Mouse (Mus musculus) olfactory bulb, adult 2 months (tissue): ENCODE measurements around the gene Mreg. TPM values are rescaled to one million over a fixed set of nuclear protein-coding genes. Genes with fewer than 3 reads are reported as not detected.

Source experiments
- H3K27ac ChIP-seq: fragments of 200-500 bp; 2 replicates; pipeline ENCODE4 v1.5.1; 2012; ENCODE audit warnings: low read depth, low read length; ENCODE audit not compliant: insufficient read depth
- H3K4me1 ChIP-seq: fragments of 200-500 bp; 2 replicates; pipeline ENCODE4 v1.6.1; 2012; ENCODE audit warnings: low read length; ENCODE audit not compliant: control insufficient read depth, insufficient read depth
- H3K4me3 ChIP-seq: fragments of 200-500 bp; 2 replicates; pipeline ENCODE4 v1.5.1; 2012; ENCODE audit warnings: mild to moderate bottlenecking, low read depth, low read length, moderate library complexity; ENCODE audit not compliant: insufficient read depth
- CTCF ChIP-seq: fragments of 200-500 bp; IDR thresholded peaks from 2 replicates; pipeline ENCODE4 v1.5.1; 2012; ENCODE audit warnings: low read depth, mild to moderate bottlenecking, low read length, moderate library complexity; ENCODE audit not compliant: insufficient read depth
- POLR2A ChIP-seq: fragments of 200-500 bp; IDR thresholded peaks from 2 replicates; pipeline ENCODE4 v1.6.1; 2012; ENCODE audit warnings: mild to moderate bottlenecking, low read depth, low read length, moderate library complexity; ENCODE audit not compliant: insufficient read depth
- WGBS: fragments of 180-500 bp; shearing (Covaris S2); methylation state at CpG from one replicate; pipeline ENCODE4 v1.1.7; 2018; 5-methylcytosine and 5-hydroxymethylcytosine counted together
- polyA plus RNA-seq: library from polyadenylated mRNA; stranded (reverse); fragments of >200 nt; gene quantifications from 2 replicates; pipeline ENCODE4 v1.2.4, GENCODE M21; 2012; ENCODE audit warnings: low replicate concordance; ENCODE audit not compliant: missing spikeins, insufficient read depth, insufficient read length

Gene Mreg
- polyA plus RNA-seq, 1 experiment = not detected

DNA sequence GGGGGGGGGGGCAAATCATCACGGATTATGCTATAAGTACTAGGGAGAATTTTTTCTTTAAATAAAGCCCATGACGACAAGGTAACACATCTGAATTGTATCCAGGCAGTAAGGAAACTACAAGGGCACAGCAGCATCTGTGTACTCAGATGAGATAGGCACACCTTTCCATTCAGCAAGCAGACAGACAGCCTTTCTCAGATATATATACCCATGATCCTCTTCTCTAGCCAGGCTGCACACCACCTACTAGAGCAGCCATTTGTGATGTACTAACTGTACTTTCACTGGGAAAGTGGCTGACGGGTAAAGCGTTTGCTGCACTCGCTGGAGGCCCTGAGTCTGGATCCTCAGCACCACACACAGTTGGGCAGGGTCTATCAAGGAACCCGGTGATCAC is 28.6 kb downstream of the Mreg start:
- TF ChIP-seq POLR2A (no peak), CTCF (no peak)
- H3K4me3 ChIP-seq = no peak overlapping the region
- 69% methylated on average over 6 of the region's 6 CpGs for WGBS
- no peak overlapping the region for H3K27ac ChIP-seq
- H3K4me1 ChIP-seq = peaks cover 8% of the 10 kb centered on the region

DNA sequence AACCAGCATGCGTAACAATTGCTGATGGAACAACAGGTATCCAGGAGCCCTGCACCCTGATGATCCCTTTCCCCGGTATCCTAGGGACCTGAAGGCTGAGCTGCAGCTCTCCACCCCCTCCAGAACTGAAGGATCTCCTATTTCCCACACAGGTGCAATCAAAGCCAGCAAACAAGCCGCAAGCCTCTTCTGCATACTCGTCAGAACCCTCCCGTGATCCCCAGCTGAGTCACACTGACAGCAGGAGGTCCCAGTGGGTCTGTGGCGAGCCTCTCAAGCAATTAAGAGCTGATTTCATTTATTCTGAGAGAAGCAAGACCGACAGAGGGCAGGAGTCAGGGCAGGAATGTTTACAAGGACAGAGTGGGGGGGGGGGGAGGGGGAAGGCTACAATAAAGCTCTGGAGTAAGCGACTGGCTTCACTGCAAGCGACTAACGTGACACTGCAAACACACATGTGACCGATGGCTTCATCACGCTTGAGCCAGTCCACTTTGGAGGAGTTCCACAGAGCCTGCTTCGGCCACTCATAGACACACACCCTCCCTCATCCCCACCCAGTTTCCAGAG is 29.1 kb downstream of the Mreg start:
- 13% methylated on average over 13 of the region's 13 CpGs for WGBS
- Histone ChIP-seq H3K27ac (no peak overlapping the region), H3K4me3 (no peak overlapping the region), H3K4me1 (peaks cover 6% of the 10 kb centered on the region)
- no peak for TF ChIP-seq POLR2A
- no peak for TF ChIP-seq CTCF

DNA sequence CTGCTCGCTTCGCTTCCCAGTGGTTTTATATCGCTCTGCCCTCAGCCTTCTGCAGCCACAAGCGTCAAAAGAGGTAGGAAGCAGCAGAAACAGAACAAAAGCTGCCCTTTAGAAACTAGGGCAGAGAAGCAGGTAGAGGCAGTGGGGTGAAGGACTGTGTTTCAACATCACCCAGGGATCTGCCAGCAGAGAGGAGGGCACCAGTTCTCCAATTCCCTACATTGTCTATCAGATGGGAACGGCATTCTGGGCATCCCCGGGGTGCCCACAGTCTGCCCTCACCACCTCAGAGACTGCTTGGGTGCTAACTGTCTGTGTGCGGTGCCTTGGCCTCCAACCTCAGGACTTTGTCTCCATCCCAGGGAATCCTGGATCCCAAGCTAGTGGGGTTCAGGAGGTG is 32.2 kb downstream of the Mreg start:
- 91% methylated on average over 7 of the region's 7 CpGs for WGBS
- no peak overlapping the region for H3K4me3 ChIP-seq
- no peak for TF ChIP-seq CTCF
- no peak for TF ChIP-seq POLR2A

DNA sequence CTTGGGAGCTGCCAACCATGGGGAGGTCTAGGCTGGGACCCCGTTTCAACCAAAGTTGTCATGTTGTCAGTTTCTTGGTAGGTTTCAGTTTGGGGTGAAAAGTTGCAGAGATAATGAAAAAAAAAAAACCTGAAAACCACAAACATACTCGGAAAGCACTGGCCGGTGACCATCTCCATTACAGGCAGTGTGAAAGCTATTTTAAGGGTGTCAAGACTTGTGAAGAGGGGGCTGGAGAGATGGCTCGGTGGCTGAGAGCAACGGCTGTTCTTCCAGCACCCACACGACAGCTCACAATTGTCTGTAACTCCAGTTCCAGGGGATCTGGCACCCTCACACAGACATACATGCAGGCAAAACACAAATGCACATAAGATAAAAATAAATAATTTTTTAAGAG is 35.9 kb downstream of the Mreg start:
- no peak overlapping the region for H3K27ac ChIP-seq
- WGBS = 68% methylated on average over 6 of the region's 6 CpGs
- TF ChIP-seq POLR2A = no peak
- no peak for TF ChIP-seq CTCF

More for the DNA sequence above, 32.2 kb downstream of the Mreg start:
- Histone ChIP-seq H3K4me1 (peaks cover 6% of the 10 kb centered on the region), H3K27ac (no peak overlapping the region)

DNA sequence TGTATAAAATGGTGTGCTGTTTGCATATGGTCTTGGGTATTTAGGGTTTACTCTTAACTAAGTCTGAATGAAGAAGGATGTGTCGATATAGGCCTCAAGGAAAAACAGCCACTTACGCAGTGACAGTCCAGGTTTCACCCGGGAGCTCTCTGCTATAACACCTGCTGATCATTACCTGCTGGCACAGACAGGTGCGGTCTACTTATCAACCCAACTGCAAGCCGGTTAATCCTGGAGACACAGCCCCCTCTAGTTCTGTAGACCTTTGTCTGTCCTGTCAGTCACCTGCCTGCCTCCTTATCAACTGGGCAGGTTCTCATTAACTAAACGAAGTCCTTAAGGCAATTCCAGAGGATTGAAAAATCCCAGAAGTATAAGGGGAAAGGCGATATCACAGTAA is 37.9 kb downstream of the Mreg start:
- whole genome bisulfite sequencing = 87% methylated on average over 7 of the region's 7 CpGs
- Histone ChIP-seq H3K27ac (no peak overlapping the region), H3K4me3 (no peak overlapping the region), H3K4me1 (no peaks in the 10 kb centered on the region)
- TF ChIP-seq POLR2A = no peak
- no peak for TF ChIP-seq CTCF

More for the DNA sequence above, 35.9 kb downstream of the Mreg start:
- Histone ChIP-seq H3K4me1 (no peaks in the 10 kb centered on the region), H3K4me3 (no peak overlapping the region)

DNA sequence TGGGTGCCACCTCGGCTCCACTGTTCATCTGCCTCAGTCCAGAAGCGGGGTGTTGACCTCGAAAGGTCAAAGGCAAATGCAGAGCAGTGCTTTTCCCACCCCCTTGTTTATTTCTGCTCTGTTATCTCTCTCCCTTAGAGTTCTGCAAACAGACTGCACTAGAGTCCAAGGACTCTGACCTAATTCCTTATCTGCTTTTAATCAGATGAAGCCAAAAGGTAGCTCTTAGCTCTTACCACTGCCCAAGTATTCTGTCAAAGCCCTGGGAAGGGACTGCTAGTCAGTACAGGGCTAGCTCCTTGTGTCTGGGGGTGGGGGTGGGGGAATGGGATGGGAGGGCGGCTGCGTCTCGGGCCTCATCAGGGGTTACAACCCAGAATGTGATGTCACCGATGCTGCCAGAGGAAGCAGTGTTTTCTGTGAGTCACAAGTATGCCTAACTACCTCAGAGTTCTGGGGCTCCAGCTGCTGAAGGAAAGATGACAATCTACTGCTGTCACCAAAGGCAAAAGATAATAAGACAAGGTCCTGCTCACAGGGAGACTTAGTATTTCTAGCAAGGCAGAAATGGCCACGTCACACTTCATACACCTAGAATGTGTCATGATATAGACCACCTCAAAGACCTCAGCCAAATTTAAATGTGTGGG is 38.6 kb downstream of the Mreg start:
- Histone ChIP-seq H3K4me1 (no peaks in the 10 kb centered on the region), H3K27ac (no peak overlapping the region), H3K4me3 (no peak overlapping the region)
- WGBS = 87% methylated on average over 8 of the region's 8 CpGs
- TF ChIP-seq POLR2A (no peak), CTCF (no peak)

DNA sequence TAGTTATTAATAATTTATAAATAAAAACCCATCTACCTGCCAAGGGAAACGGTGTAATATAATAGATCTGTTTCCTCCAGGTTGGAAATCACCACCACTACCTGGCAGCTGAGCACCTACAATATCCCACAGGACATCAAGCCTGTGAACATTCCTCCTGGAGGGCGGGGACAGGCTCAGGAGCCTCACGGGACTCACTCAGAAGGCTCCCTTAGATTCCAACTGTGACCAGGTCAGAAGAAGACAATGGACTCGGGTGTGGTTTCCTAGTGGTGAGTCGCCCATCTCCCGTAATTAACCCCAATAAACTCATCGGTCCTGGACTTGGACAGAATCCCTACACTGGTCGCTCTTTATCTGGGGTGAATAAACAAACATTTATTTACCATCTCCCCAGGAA is 39.3 kb downstream of the Mreg start:
- Histone ChIP-seq H3K4me3 (no peak overlapping the region), H3K4me1 (no peaks in the 10 kb centered on the region), H3K27ac (no peak overlapping the region)
- no peak for TF ChIP-seq POLR2A
- no peak for TF ChIP-seq CTCF
- WGBS = 90% methylated on average over 8 of the region's 8 CpGs

DNA sequence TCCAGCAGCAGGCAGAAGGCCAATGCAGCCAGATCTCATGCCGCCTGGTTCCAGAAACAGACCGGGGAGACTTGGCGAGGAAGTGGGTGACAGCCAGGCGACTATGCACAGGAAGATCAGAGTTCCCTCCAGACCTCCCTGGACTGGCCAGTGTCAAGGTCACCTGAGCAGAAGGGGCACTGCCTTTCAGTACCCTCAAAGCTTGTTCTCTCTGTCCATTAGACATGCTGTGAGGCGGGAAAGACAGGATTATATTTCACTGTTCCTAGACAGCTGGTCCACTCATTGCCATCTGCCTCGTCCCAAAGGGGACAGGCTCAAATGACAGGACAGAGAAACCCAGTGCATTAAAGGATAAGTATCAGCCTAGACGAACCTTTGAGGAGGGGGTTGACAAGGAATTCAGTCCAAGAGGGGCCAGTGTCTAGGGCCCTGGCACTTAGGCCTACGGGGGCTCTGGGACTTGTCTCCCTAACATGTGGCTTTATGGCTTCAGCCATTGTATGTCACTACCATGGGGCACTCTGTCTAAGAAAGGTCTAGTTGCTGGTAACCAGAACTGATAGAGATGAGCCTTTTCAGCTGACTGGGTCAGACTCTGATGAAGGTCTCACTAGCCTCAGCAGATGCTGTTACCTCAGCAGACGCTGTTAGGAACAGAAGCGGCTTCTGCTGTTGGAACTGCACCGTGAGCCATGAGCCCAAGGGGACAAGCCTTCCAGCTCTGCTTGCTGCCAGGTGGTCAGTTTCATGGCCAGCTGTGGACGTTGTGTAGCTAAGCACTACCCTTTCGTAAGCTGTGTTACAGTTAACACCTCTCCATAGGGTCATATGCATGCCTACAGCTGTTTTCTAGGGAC is 40.9 kb downstream of the Mreg start:
- no peak overlapping the region for H3K4me3 ChIP-seq
- no peaks in the 10 kb centered on the region for H3K4me1 ChIP-seq
- H3K27ac ChIP-seq = no peak overlapping the region
- 88% methylated on average over 13 of the region's 13 CpGs for WGBS
- TF ChIP-seq POLR2A = no peak
- no peak for TF ChIP-seq CTCF

DNA sequence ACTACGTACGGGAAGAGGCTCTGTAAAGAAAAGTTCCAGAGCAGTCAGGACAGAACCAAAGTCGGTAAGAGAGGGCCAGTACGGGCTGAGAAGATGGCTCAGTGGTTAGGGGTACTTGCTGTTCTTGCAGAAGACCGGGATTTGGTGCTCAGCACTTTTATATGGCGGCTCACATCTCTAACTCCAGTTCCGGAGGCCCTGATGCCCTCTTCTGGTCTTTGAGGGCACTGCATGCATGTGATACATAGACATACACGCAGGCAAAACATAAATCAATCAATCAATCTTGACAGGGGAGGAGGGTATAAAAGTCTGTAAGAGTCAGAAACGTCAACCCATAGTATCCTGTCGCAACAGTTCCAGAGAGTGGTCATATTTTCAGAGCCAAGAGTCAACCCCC is 45.1 kb downstream of the Mreg start:
- Histone ChIP-seq H3K4me1 (no peaks in the 10 kb centered on the region), H3K4me3 (no peak overlapping the region), H3K27ac (no peak overlapping the region)
- TF ChIP-seq POLR2A = no peak
- TF ChIP-seq CTCF = no peak
- 94% methylated on average over 10 of the region's 10 CpGs for WGBS
